Mouse (Mus musculus): ENCODE measurements around the gene Bloc1s3. TPM values are rescaled to one million over a fixed set of nuclear protein-coding genes. Genes with fewer than 3 reads are reported as not detected.
"Not testable (repeated sequence)": the region's sequence is repeated elsewhere in the genome, so short reads cannot be mapped to it uniquely, and the experiment has no call there.

The Bloc1s3 gene
- polyA plus RNA-seq, 2 experiments from 2014 or later, result 0.90 to 0.91 TPM

GRCm38 (mm10) chr7:19512353-19512752, 4.2 kb upstream of the Bloc1s3 start:
- no peak for ATAC-seq

GRCm38 (mm10) chr7:19511934-19512333, 3.8 kb upstream of the Bloc1s3 start:
- not testable (repeated sequence) for ATAC-seq

- no peak for ATAC-seq
Measured at GRCm38 (mm10) chr7:19509786-19510185, 1.6 kb upstream of the Bloc1s3 start.

- peak; percentile 4 for ATAC-seq
Measured at GRCm38 (mm10) chr7:19508924-19509568, 879 bp upstream of the Bloc1s3 start.

- ATAC-seq, result no peak
Measured at GRCm38 (mm10) chr7:19507612-19507981, 570 bp downstream of the Bloc1s3 start.

GRCm38 (mm10) chr7:19506969-19507611, 1.1 kb downstream of the Bloc1s3 start:
- ATAC-seq, result no peak

GRCm38 (mm10) chr7:19506326-19506725, 1.8 kb downstream of the Bloc1s3 start:
- no peak for ATAC-seq

- ATAC-seq, result no peak
Measured at GRCm38 (mm10) chr7:19503481-19504068, 4.6 kb downstream of the Bloc1s3 start.

- ATAC-seq, result no peak
Measured at GRCm38 (mm10) chr7:19501658-19502057, 6.5 kb downstream of the Bloc1s3 start.

- no peak for ATAC-seq
Measured at GRCm38 (mm10) chr7:19500420-19501363, 7.5 kb downstream of the Bloc1s3 start.

GRCm38 (mm10) chr7:19498326-19498725, 9.8 kb downstream of the Bloc1s3 start:
- no peak for ATAC-seq

GRCm38 (mm10) chr7:19496214-19496555, 12.0 kb downstream of the Bloc1s3 start:
- no peak for ATAC-seq

- no peak for ATAC-seq
Measured at GRCm38 (mm10) chr7:19495521-19496213, 12.5 kb downstream of the Bloc1s3 start.

GRCm38 (mm10) chr7:19494751-19495474, 13.3 kb downstream of the Bloc1s3 start:
- ATAC-seq, result no peak

GRCm38 (mm10) chr7:19491731-19492130, 16.4 kb downstream of the Bloc1s3 start:
- no peak for ATAC-seq

- no peak for ATAC-seq
Measured at GRCm38 (mm10) chr7:19489525-19489924, 18.6 kb downstream of the Bloc1s3 start.

GRCm38 (mm10) chr7:19486549-19486948, 21.6 kb downstream of the Bloc1s3 start:
- ATAC-seq, result no peak

GRCm38 (mm10) chr7:19485488-19485887, 22.7 kb downstream of the Bloc1s3 start:
- no peak for ATAC-seq

- no peak for ATAC-seq
Measured at GRCm38 (mm10) chr7:19483281-19483680, 24.9 kb downstream of the Bloc1s3 start.

GRCm38 (mm10) chr7:19477624-19478384, 30.4 kb downstream of the Bloc1s3 start:
- no peak for ATAC-seq

GRCm38 (mm10) chr7:19477084-19477483, 31.1 kb downstream of the Bloc1s3 start:
- ATAC-seq, result no peak
